Comparison of ENCODE assay signal across 8 mouse cellular contexts in genomic region chr15:91754546-91754945, GRCm38 (mm10).
A peak's percentile ranks its signal among the peaks of the same experiment; 100 is the strongest.
DNase-seq lines count a peak whose midpoint lies in the region; ATAC-seq lines count a peak whose summit lies in the region.

No protein-coding gene starts in this region.

- DNase-seq in layer of hippocampus, adult 18-20 months (ENCODE audit: low spot score in 2 of 2) = peak; percentile 45 to 84
- DNase-seq in layer of hippocampus, adult 9-11 months = no peak
- DNase-seq in adrenal gland, adult 18-20 months (ENCODE audit: low spot score in 2 of 2) = peak; percentile 33 to 42
- peak; percentile 37 to 74 for DNase-seq in heart, postnatal 10 days
- DNase-seq in left cerebral cortex, postnatal 10 days (ENCODE audit: extremely low spot score in 1 of 2, low spot score in 2 of 2) = peak; percentile 57 to 67
- peak; percentile 85 for DNase-seq in retina, embryonic 14.5 days (ENCODE audit: low spot score)
- DNase-seq in T-cell, adult 2 months (ENCODE audit: low spot score) = no peak

- peak; percentile 75 for ATAC-seq in common myeloid progenitor, adult 5-6 weeks (replicated peaks; ENCODE audit: low read depth, poor library complexity, severe bottlenecking)

- intact Hi-C loops in heart, postnatal 10 days (cut with DNase I) = loop anchor here (1.0 to 2.0 kb wide), 2 partner anchors 145 to 454 kb away; no protein-coding TSS in a partner anchor
- intact Hi-C loops in left cerebral cortex, postnatal 10 days (cut with DNase I) = loop anchor here (5.0 to 10.0 kb wide), 3 partner anchors 147 to 590 kb away; no protein-coding TSS in a partner anchor

Comparison
In these comparisons a context has a peak if more than half of its experiments do, and no peak if none do; other contexts are left out.
1. DNase-seq: peak in layer of hippocampus, adult 18-20 months (2 of 2), adrenal gland, adult 18-20 months (2 of 2), heart, postnatal 10 days (2 of 2), left cerebral cortex, postnatal 10 days (2 of 2) and retina, embryonic 14.5 days (single experiment); none in layer of hippocampus, adult 9-11 months (single experiment) and T-cell, adult 2 months (single experiment).